Mouse (Mus musculus): Measurements from ENCODE around the gene Gpr107.
"Not testable (repeated sequence)": the region's sequence is repeated elsewhere in the genome, so short reads cannot be mapped to it uniquely, and the experiment has no call there.

Gene Gpr107

GRCm38 (mm10) chr2:31160147-31160920, 8.2 kb downstream of the Gpr107 start:
- no peak for DNase-seq

GRCm38 (mm10) chr2:31161620-31162019, 9.5 kb downstream of the Gpr107 start:
- no peak for DNase-seq

GRCm38 (mm10) chr2:31163361-31164118, 11.4 kb downstream of the Gpr107 start:
- DNase-seq = peak in 1 of 2 experiments; percentile 35

- peak; percentile 26 to 32 for DNase-seq
Measured at GRCm38 (mm10) chr2:31164841-31165455, 12.8 kb downstream of the Gpr107 start.

- no peak for DNase-seq
Measured at GRCm38 (mm10) chr2:31165529-31165928, 13.4 kb downstream of the Gpr107 start.

GRCm38 (mm10) chr2:31167571-31167970, 15.5 kb downstream of the Gpr107 start:
- not testable (repeated sequence) for DNase-seq

- no peak for DNase-seq
Measured at GRCm38 (mm10) chr2:31169001-31169400, 16.9 kb downstream of the Gpr107 start.

GRCm38 (mm10) chr2:31170164-31170563, 18.0 kb downstream of the Gpr107 start:
- DNase-seq = no peak

- DNase-seq = no peak
Measured at GRCm38 (mm10) chr2:31172001-31172400, 19.9 kb downstream of the Gpr107 start.

GRCm38 (mm10) chr2:31172536-31172935, 20.4 kb downstream of the Gpr107 start:
- DNase-seq = no peak

- DNase-seq = peak; percentile 27 to 28
Measured at GRCm38 (mm10) chr2:31173290-31173689, 21.2 kb downstream of the Gpr107 start.

- peak; percentile 33 to 53 for DNase-seq
Measured at GRCm38 (mm10) chr2:31178593-31178992, 26.5 kb downstream of the Gpr107 start.

GRCm38 (mm10) chr2:31179471-31179870, 27.4 kb downstream of the Gpr107 start:
- DNase-seq = no peak

- DNase-seq = no peak
Measured at GRCm38 (mm10) chr2:31180081-31180551, 28.0 kb downstream of the Gpr107 start.

GRCm38 (mm10) chr2:31182786-31183330, 30.7 kb downstream of the Gpr107 start:
- no peak for DNase-seq

- peak; percentile 40 to 53 for DNase-seq
Measured at GRCm38 (mm10) chr2:31183830-31184229, 31.7 kb downstream of the Gpr107 start.

- DNase-seq = no peak
Measured at GRCm38 (mm10) chr2:31188691-31189090, 36.6 kb downstream of the Gpr107 start.

- DNase-seq = no peak
Measured at GRCm38 (mm10) chr2:31189654-31190053, 37.5 kb downstream of the Gpr107 start.

GRCm38 (mm10) chr2:31191765-31192164, 39.6 kb downstream of the Gpr107 start:
- no peak for DNase-seq

- DNase-seq = peak; percentile 73 to 82
Measured at GRCm38 (mm10) chr2:31194356-31195021, 42.4 kb downstream of the Gpr107 start.

GRCm38 (mm10) chr2:31198621-31199020, 46.5 kb downstream of the Gpr107 start:
- no peak for DNase-seq

- DNase-seq = no peak
Measured at GRCm38 (mm10) chr2:31200051-31200450, 47.9 kb downstream of the Gpr107 start.

- no peak for DNase-seq
Measured at GRCm38 (mm10) chr2:31201851-31202250, 49.7 kb downstream of the Gpr107 start.
